Mouse (Mus musculus): ENCODE measurements around the gene Ptprt.

Gene Ptprt

GRCm38 (mm10) chr2:161660827-161661226, 1000.1 kb downstream of the Ptprt start:
- no peak for DNase-seq

GRCm38 (mm10) chr2:161657046-161657445, 1003.9 kb downstream of the Ptprt start:
- DNase-seq, result no peak

DNA sequence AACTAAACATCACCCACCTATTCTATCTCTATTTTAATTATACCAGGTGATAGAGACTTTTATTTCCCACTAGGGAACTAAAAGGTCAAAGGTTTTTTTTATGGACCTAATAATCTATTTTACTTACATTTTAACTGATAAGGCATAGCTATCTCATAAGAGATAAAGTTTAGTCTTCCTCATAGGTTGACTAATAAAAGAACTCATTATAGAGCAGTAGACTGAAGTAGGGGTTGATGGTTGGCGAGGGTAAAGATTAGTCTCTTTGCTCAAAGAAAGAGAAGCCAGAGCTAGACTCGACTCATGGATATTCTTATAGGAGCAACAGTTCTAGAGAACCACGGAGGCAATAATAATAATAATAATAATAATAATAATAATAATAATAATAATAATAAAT, 1004.3 kb downstream of the Ptprt start:
- DNase-seq, result no peak

GRCm38 (mm10) chr2:161640805-161641204, 1020.1 kb downstream of the Ptprt start:
- no peak for DNase-seq

DNA sequence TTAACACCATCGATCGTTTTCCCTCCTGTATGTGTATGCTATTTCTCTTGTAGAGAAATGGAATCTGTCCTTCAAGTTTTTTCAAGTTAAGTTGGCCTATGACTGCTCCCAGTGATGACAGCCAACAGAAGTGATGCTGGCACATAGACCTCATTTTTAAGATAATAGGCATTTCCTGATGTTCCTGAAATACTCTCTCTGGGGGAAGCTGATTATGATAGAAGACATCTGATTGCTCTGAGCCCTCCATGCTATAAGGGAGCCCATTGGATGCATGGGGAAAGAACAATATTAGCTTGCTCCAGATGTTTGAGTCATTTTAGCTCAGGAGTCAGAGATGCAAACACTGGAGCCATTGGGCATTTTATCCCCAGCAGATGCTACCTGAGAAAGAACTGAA, 1026.9 kb downstream of the Ptprt start:
- DNase-seq, result no peak

GRCm38 (mm10) chr2:161625896-161626295, 1035.1 kb downstream of the Ptprt start:
- no peak for DNase-seq

DNA sequence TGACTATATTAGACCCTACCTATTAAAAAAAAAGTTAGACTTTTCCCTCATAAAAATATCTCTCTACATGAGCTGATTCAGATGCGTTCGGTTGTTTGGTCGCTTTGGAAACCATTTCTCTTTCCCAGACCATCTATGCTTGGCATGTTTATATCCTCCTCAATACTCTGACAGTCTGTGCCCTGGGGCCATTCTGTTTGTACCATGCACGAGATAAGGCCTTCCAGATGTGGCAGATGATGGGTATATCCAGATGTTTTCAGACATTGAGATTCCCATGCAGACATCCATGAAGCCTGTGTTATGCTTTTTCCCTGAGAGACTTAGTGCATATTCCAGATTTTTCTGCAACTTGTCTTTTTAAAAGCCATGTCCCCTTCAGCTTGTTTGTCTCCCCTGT, 1052.5 kb downstream of the Ptprt start:
- DNase-seq, result no peak

DNA sequence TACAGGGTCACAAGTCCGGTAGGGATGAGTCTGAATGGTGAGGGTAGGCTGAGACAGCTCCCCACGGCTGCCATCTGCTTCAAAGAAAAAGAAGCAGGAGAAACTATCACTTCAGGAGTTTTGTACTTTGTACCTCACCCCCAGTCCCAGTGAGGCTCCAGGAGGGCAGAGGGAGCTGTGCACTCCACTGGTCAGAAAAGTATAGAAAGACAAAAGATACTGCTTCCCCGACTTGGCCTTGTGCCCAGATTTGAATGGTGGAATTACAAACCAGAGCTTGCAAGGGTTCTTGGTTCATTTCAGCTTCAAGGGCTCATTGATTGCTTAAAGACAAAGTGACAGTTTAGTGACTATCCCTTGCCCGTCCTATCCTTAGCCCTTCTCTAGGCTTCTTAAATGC, 1053.6 kb downstream of the Ptprt start:
- no peak for DNase-seq

DNA sequence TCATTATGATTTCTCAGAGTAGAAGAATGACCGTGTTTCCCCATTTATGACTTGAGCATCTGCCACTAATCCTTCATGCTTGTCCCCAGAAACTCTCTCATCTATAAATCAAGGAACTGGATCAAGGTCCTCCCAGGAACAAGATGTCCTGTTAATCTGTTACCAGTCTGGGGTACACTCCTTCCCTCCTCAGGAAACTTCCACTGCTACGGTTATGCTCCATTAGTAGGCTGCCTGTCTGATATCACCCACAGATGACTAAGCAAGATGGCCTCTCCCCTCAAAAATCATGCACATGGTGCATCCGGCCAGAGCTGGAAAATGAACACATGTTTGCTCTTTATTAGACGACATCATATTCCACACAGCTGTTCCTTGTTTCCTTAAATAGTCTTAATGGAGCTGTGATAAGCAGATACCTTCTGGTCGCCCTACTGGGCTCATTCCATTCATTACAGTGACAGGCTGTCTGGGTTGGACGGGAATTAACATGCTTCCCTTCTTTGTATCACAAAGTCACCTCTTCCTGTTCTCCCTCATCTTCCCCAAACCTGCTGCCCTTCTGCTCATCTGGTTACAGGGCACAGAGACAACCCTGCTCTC, 1060.6 kb downstream of the Ptprt start:
- DNase-seq, result no peak

DNA sequence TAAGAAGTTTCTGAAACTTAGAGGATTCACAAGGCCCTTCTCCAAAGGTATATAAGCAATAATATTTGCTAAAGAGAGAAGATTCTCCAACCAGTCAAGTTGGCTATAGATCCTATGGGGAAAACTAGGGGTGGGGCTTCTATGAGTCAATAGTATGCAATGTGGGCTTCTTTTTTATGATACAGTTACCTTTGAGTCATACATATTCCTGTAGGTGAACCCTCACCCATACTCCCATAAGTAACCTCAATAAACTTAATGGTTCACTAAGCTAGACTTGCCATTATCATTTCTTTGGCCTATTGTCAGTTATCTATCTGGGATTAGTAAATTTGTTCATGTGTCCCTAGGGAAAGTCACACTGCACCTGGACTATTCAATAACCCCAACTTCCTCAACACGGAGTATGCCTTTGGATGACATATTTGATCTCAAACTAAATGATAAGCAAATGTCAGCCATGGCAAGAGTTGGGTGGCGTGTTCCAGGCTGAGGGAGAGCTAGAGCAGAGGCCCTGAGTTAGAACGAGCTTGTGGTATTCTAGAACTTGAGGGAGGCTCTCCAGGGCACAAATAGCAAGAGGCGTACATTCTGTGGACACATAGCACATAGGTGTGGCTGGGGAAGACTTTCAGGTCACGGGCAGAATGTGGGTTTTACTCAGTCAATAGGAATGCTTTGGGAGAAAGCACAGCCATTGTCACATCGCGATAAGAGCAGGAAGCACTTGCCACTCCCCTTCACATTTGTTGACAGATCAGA, 1067.4 kb downstream of the Ptprt start:
- no peak for DNase-seq

GRCm38 (mm10) chr2:161574401-161574800, 1086.5 kb downstream of the Ptprt start:
- no peak for DNase-seq

DNA sequence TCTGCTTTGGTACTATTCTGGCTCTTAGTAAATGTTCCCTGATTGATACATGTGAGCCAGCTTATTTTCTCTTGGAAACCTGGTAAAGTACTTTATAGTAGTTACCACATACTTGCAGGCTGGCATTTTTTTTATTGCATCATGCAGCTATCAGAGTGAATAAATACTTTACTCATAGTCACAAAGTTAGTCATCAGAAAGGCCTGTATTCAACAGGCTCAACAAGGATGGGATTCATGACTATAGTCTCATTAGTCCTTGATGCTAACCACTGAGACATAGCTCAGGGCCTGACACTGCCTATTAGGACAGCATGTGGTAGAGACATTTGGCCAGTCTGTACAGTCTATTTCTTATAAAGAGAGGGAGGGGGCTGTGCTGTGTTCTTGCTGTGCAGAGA, 1088.7 kb downstream of the Ptprt start:
- DNase-seq, result no peak

DNA sequence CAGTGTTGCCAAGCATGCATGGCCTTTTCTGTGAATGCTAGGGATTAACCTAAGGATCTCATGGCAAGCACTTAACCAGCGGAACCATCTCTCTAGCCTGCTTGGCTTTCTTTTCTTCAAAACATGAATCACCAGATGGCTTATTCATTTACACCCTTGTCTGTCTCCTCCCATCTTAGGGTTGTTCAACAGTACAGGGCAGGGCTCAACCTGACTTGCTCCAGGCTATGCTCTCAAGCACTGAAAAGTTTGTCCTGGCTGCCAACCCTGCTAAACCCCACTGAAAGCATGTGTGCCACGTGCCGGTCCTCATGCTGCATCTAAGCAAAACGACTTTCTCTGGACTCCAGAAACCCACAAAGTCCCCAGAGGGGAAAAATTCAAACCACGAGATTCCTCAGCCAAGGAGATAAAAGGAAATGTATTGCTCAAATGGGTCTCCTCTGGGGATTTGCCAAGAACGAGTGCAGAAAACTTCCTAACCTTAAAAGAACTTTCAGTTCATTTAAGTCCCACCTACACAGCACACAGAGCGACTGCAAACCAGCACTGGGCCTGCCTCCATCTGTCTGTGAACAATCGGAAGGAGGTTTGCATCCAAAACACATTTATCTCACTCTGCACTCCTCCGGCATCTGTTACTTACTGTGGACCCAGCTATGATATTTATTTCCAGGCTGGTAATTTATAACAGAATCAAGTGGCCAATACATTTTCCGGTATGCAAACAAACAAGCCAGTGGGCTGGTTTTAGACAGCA, 1090.5 kb downstream of the Ptprt start:
- no peak for DNase-seq

GRCm38 (mm10) chr2:161561502-161561901, 1099.4 kb downstream of the Ptprt start:
- no peak for DNase-seq

GRCm38 (mm10) chr2:161557874-161558273, 1103.1 kb downstream of the Ptprt start:
- DNase-seq, result no peak

DNA sequence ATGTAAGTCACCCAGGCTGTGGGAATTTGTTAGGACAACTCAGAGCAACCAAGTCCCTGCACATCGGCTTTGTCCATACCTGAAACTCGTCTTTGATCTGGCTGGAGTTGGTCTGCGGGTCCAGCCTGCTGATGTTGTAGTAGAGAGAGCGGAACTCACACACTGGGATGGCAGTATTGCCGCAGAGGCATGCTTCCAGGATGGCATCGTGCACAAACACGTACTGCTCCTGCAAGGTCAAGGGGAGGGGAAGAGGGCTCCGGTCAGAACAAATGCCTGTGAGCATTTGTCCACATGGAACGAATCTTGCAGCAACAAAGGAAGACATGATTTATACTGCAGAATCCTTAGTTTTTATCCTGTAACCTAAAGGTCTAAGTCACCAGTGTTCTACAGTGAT, 1107.3 kb downstream of the Ptprt start:
- no peak for DNase-seq

- no peak for DNase-seq
Measured at GRCm38 (mm10) chr2:161552011-161552410, 1108.9 kb downstream of the Ptprt start.

DNA sequence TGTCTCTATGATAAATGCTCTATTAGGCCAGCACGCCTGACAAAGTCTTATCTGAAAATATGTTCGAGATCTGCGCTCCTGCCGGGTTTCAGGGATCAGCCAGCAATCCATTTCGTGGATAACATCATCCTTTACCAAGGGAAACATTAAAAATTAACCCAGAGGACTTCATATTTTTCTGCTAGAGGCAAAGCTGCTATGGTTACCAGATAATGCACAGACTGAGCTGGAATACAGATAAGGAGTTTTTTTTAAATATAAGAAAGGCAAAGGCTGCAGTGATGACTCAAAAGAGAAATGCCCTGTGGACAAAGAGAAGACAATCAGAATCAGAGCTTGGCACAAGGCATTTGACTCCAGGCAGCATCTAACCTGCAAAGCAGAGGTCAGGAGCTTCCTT, 1111.4 kb downstream of the Ptprt start:
- DNase-seq, result no peak

- DNase-seq, result no peak
Measured at GRCm38 (mm10) chr2:161547318-161547717, 1113.6 kb downstream of the Ptprt start.

- DNase-seq, result no peak
Measured at GRCm38 (mm10) chr2:161545406-161545805, 1115.5 kb downstream of the Ptprt start.

DNA sequence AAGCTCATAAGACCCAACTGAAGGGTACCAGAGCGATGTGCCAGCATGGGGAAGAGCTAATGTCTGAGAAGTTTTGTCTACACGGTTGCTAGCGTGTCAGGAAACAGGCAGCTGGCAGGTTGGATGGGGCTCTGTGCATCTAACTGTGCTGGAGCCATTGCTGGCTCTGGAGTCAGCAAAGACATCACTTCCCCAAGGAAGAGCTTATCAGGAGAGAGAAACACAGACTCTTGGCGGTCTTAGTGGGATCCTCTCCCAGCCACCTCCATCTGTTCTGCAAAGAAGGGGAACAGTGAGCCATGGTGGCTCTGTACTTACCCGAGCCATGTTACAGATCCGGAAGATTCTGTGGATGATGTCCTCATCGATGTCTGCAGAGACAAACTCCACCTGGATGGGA, 1126.8 kb downstream of the Ptprt start:
- peak; percentile 6 for DNase-seq

GRCm38 (mm10) chr2:161527192-161527591, 1133.8 kb downstream of the Ptprt start:
- DNase-seq, result no peak

- DNase-seq, result no peak
Measured at GRCm38 (mm10) chr2:161519671-161520070, 1141.3 kb downstream of the Ptprt start.

DNA sequence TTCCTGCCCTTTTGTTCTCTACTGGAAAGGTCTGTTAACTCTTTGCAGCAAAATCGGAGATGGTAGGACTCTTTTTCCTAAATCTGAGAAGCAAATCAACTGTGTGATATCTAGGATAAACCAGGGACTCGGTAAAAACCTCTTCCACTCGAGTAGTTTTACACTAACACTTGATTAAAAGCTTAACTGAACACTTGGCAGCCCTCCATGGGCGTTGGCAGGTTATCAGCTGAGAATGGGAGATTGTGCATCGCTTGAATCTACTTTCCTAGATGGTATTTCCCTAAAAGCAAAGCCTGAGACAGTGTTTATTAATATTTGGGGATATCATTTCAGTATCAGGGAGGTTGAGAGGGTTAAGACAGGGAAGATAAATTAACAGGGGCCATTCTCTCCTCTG, 1144.0 kb downstream of the Ptprt start:
- peak; percentile 87 for DNase-seq

All from right cerebral cortex, postnatal 4 days (tissue).